Mouse (Mus musculus): ENCODE measurements around the gene Gsto2.

DNA sequence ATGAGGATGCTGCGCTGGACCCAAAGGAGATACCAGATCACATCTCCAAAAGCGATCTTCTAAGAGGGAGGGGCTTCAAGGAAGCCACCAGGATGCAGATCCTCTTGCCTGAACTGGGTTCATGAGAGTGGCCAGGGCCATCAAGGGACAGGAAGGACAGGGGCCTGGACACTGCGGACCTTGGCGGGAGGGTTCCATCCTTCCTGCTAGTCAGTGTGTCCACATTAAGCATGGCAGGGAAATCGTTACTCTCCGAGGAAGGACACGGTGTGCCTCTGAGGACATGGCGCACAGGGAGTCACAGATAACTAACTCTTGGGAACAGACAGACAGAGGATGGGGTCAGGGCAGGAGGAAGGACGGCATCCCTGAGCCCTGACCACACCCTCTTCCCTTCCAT is 42.3 kb downstream of the Gsto2 start:
- TF ChIP-seq CTCF (IDR thresholded peaks at IDR 0.05; ENCODE audit: control insufficient read depth, insufficient read depth, insufficient replicate concordance, low read depth, low read length) (no peak), POLR2A (IDR thresholded peaks at IDR 0.05; ENCODE audit: control insufficient read depth, low read depth, low read length) (no peak)
